Mouse (Mus musculus) cerebellum, adult 9-10 months (tissue): ENCODE data around the gene Ndufa1.
"Not testable (repeated sequence)": the region's sequence is repeated elsewhere in the genome, so short reads cannot be mapped to it uniquely, and the experiment has no call there.

Experiments
- DNase-seq: peaks from one replicate; pipeline ENCODE4 v3.0.0; 2022

Ndufa1 gene

GRCm38 (mm10) chrX:37191105-37191743 lies at the start of gene Ndufa1, which contains the start of gene Rnf113a1:
Ndufa1 (minus strand) TSS chrX:37191163.
Rnf113a1 (plus strand) TSS chrX:37191245.
- DNase-seq = peak; percentile 79

- DNase-seq = not testable (repeated sequence)
Measured at GRCm38 (mm10) chrX:37222158-37222557, 31.2 kb upstream of the Ndufa1 start, which contains the start of gene Rhox1. Rhox1 (minus strand) TSS chrX:37222258.

DNA sequence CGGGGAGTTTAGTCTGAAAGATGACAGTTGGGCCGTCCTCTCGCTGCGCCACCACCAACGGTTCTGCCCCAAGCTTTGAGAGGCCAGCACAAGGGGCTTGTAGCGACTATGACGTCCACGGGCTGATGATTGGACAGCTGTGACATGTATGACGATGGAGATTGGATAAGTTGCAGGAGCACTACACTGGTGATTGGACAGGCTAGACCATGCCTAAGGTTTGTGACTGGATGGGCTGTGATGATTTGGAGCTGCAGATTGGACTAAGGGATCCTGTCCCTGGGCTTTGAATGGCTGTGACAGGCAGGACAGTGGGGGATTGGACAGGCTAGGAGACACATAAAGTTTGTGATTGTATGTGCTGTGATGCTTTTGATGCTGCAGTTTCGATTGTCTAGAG lies 20.0 kb upstream of the Ndufa1 start, which contains the start of gene Gm9:
Gene Gm9, minus strand, starts transcription at position 101 of the 400 bp plus-strand sequence.
- DNase-seq = no peak

- DNase-seq = no peak
Measured at GRCm38 (mm10) chrX:37198676-37199075, 7.7 kb upstream of the Ndufa1 start.

DNA sequence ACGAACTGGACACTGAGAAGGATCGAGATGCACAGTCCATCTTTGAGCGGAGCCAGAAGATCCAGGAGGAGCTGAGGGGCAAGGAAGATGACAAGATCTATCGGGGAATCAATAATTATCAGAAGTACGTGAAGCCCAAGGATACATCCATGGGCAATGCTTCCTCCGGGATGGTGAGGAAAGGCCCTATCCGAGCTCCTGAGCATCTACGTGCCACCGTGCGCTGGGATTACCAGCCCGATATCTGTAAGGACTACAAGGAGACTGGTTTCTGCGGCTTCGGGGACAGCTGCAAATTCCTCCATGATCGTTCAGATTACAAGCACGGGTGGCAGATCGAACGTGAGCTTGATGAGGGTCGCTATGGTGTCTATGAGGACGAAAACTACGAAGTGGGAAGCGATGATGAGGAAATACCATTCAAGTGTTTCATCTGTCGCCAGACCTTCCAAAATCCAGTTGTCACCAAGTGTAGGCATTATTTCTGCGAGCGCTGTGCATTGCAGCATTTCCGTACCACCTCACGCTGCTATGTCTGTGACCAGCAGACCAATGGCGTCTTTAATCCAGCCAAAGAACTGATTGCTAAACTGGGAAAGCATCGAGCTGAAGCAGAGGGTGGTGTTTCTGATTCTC lies 899 bp upstream of the Ndufa1 start:
- DNase-seq = no peak

DNA sequence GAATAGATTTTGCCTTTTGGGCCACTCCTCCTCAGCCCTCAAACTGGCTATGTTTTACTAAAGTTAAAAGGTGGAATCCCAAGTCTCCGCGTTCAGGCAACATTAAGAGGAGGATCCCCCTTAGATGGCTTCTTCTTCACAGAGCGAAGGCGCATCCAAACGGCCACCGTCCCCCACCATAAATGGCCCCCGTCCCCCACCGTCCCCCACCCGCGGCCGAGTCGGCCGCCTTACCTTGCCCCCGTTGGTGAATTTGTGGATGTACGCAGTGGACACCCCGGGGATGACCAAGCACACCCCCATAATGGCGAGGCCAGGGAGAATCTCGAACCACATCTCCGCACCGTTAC lies 233 bp downstream of the Ndufa1 start:
- no peak for DNase-seq

- DNase-seq = not testable (repeated sequence)
Measured at GRCm38 (mm10) chrX:37184401-37184800, 6.6 kb downstream of the Ndufa1 start.

GRCm38 (mm10) chrX:37168742-37169141 lies 22.2 kb downstream of the Ndufa1 start, which contains the start of gene Akap14:
Akap14 (minus strand) TSS chrX:37168842.
- DNase-seq = no peak

GRCm38 (mm10) chrX:37167085-37167484 lies 23.9 kb downstream of the Ndufa1 start:
- peak; percentile 36 for DNase-seq

- DNase-seq = no peak
Measured at GRCm38 (mm10) chrX:37163115-37163514, 27.8 kb downstream of the Ndufa1 start.

DNA sequence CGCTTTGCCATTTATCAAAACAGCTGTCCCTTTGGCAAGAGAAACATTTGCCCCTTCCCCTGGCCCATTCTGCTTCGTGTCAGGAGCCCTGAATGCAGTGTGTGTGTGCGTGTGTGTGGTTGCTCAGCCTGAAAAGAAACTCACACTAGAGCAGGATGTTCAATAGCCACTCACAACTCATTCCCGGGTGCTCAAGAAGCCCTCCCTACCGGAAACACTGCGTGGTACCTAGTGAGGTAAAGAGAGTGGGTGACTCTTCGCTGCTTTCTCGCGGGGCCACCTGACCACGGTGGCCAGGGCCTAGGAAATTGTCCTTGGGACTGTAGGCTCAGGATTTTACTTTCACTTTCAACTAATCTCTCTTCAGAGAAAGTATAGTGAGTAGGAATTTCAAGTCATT lies 29.8 kb downstream of the Ndufa1 start:
- no peak for DNase-seq

- DNase-seq = peak; percentile 7
Measured at GRCm38 (mm10) chrX:37157839-37158238, 33.1 kb downstream of the Ndufa1 start.

DNA sequence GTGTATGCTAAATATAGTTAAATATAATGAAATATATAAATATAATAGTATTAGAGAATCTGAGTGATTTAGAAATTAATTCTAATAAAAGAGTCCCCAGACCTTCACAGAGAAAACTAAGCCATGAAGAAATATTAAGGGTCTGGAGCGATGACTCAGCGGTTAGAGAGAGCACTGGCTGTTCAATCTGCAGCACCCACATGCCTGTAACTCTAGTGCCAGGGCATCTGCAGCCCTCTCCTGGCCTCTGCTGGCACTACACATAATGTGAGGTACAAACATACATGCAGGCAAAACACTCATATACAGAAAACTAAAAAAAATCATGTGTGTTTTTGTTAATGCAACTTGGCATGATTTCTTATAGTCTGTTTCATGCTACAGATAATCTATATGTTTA lies 46.0 kb downstream of the Ndufa1 start:
- DNase-seq = no peak

DNA sequence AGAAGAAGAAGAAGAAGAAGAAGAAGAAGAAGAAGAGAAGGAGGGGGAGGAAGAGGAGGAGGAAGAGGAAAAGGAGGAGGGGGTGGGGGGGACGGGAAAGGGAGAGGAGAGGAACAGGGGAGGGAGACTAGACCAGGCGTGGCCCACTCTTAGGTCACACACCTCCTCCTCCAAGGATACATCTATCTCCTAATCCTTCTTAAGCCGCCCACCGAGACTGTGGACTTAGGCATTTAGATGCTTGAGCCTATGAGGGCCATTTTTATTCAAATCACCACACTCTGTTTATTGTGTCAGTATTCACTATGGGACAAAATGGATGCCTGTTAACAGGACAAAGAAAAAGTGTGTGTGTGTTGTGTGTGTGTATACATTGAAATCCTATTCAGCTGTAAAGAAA lies 46.5 kb downstream of the Ndufa1 start:
- not testable (repeated sequence) for DNase-seq

DNA sequence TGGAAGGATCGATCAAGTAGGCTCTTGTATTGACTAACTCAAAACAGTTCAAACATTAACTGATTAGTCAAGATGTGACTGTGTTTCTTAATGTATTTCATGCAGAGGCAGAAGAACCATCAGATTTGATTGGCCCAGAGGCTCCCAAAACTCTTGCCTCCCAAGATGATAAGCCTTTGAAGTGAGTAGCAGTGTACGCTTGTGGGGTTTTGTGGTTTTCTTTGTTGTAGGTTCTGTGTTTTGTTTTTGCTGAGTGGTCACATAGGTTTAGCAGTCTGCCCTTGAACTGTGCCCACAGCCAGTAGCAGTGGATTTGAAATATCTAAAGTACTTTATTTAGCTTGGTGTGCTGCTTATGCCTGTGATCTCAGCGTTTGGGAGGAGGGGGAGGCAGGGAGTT lies 49.2 kb downstream of the Ndufa1 start:
- no peak for DNase-seq
